Mouse (Mus musculus) kidney, postnatal 14 days (tissue): ENCODE data around the gene Ssbp3.

ENCODE experiments used
- DNase-seq: peaks from one replicate; pipeline ENCODE4 v3.0.0; 2022; ENCODE audit warnings: mixed read lengths

Gene Ssbp3

GRCm38 (mm10) chr4:106988886-106989225, 78.4 kb downstream of the Ssbp3 start:
- peak; percentile 46 for DNase-seq

GRCm38 (mm10) chr4:106989226-106989983, 78.9 kb downstream of the Ssbp3 start:
- DNase-seq = peak; percentile 27

- DNase-seq = no peak
These were observed 82.6 kb downstream of the Ssbp3 start for GRCm38 (mm10) chr4:106993053-106993452.

- no peak for DNase-seq
These were observed 83.8 kb downstream of the Ssbp3 start for GRCm38 (mm10) chr4:106994252-106994651.

- DNase-seq = no peak
These were observed 84.6 kb downstream of the Ssbp3 start for GRCm38 (mm10) chr4:106995069-106995468.

- DNase-seq = no peak
These were observed 85.0 kb downstream of the Ssbp3 start for GRCm38 (mm10) chr4:106995513-106995912.

GRCm38 (mm10) chr4:106996305-106997076, 86.0 kb downstream of the Ssbp3 start:
- peak; percentile 38 for DNase-seq

- DNase-seq = no peak
These were observed 90.8 kb downstream of the Ssbp3 start for GRCm38 (mm10) chr4:107001259-107001810.

GRCm38 (mm10) chr4:107001916-107002488, 91.5 kb downstream of the Ssbp3 start:
- DNase-seq = no peak

- no peak for DNase-seq
These were observed 92.1 kb downstream of the Ssbp3 start for GRCm38 (mm10) chr4:107002517-107003165.

- DNase-seq = no peak
These were observed 92.7 kb downstream of the Ssbp3 start for GRCm38 (mm10) chr4:107003199-107003598.

GRCm38 (mm10) chr4:107003786-107004185, 93.3 kb downstream of the Ssbp3 start:
- DNase-seq = no peak

GRCm38 (mm10) chr4:107004346-107004745, 93.8 kb downstream of the Ssbp3 start:
- no peak for DNase-seq

- DNase-seq = no peak
These were observed 94.7 kb downstream of the Ssbp3 start for GRCm38 (mm10) chr4:107005166-107005565.

GRCm38 (mm10) chr4:107006229-107006628, 95.7 kb downstream of the Ssbp3 start:
- peak; percentile 77 for DNase-seq

GRCm38 (mm10) chr4:107006807-107007206, 96.3 kb downstream of the Ssbp3 start:
- no peak for DNase-seq

- no peak for DNase-seq
These were observed 96.9 kb downstream of the Ssbp3 start for GRCm38 (mm10) chr4:107007359-107007758.

- no peak for DNase-seq
These were observed 97.7 kb downstream of the Ssbp3 start for GRCm38 (mm10) chr4:107008161-107008560.

GRCm38 (mm10) chr4:107009548-107009947, 99.0 kb downstream of the Ssbp3 start:
- DNase-seq = no peak

GRCm38 (mm10) chr4:107011325-107012004, 101.0 kb downstream of the Ssbp3 start:
- no peak for DNase-seq

GRCm38 (mm10) chr4:107012005-107012478, 101.5 kb downstream of the Ssbp3 start:
- DNase-seq = peak; percentile 52

- DNase-seq = no peak
These were observed 102.1 kb downstream of the Ssbp3 start for GRCm38 (mm10) chr4:107012574-107012973.
